Mouse (Mus musculus): ENCODE results near the gene Gatad2a. TPM values are rescaled to one million over a fixed set of nuclear protein-coding genes. Genes with fewer than 3 reads are reported as not detected.

Gene Gatad2a
- polyA plus RNA-seq (2014; fragmentation: Nextera tagmentation; extraction: Ambion mirVana) = 52.7 and 65.2 TPM in 2 replicates

DNA sequence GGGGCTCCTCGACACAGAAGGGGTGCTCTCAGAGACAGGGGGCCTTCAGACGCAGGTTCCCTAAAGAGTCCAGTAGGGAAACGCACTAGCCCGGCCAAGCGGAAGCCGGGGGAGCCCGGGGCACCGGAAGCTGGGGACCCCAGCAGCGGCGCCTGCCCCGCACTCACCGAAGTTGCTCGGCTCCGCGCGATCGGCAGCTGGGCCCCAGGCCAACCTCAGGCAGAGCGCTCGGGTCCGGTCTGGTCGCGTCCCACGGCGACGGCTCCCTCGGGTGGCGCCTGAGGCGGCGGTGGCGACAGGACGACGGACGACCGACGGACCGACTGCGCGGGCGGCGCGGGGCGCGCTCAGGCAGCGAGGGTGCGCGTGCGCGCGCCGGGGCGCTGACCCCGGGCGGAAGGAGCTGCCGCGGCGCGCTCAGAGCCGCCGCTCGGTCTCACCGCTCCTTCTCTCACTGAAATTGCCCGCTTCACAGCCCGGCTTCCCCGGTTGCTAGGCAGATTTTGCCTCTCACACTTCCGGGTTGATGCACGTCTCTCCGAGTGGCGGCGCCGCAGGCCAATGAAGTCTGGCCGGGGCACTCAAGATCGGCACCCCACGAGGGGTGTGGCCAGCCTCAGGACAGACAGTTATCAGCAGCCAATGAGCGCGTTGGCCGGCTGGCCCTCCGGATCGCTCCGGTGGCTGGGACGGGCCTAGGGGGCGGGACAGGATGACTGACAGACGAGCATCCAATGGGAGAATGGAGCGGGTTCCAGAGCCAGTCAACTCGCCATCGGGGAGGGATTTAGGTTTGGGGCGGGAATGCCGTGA lies at the start of gene Gatad2a:
Gene Gatad2a, minus strand, starts transcription at position 609 of the 813 bp plus-strand sequence.
- H3K27me3 ChIP-seq (ENCODE audit: control insufficient read depth, insufficient read depth, low read length) = no peaks in the 10 kb centered on the region
- peaks cover 11% of the 10 kb centered on the region for H3K4me1 ChIP-seq (ENCODE audit: control insufficient read depth, insufficient read depth, low read length)
- DNase-seq (ENCODE audit: low spot score, missing footprints) = peak; percentile 99
- under 1% methylated on average over 74 of the region's 87 CpGs for WGBS
- peak; percentile 100 for ATAC-seq (ENCODE audit: low FRiP score)
- H3K4me2 ChIP-seq = peak within 1 kb of the TSS; percentile 93
- H3K4me3 ChIP-seq (ENCODE audit: low read depth, low read length) = peak within 1 kb of the TSS; percentile 90
- H3K27ac ChIP-seq (ENCODE audit: low read depth, low read length) = peak within 1 kb of the TSS; percentile 86
- no peaks in the 10 kb centered on the region for H3K9me3 ChIP-seq (ENCODE audit: control insufficient read depth, low read length)
- H3K9ac ChIP-seq (ENCODE audit: low read length) = peak within 1 kb of the TSS; percentile 79
- no peaks in the 10 kb centered on the region for H3K36me3 ChIP-seq (ENCODE audit: control insufficient read depth, insufficient read depth, low read length)

GRCm38 (mm10) chr8:70043996-70044395 lies 47.8 kb upstream of the Gatad2a start:
- Histone ChIP-seq H3K4me3 (ENCODE audit: low read depth, low read length) (no peak overlapping the region), H3K4me1 (ENCODE audit: control insufficient read depth, insufficient read depth, low read length) (peaks cover 23% of the 10 kb centered on the region), H3K9ac (ENCODE audit: low read length) (no peak overlapping the region), H3K27ac (ENCODE audit: low read depth, low read length) (no peak overlapping the region), H3K9me3 (ENCODE audit: control insufficient read depth, low read length) (no peaks in the 10 kb centered on the region), H3K36me3 (ENCODE audit: control insufficient read depth, insufficient read depth, low read length) (no peaks in the 10 kb centered on the region), H3K4me2 (no peak overlapping the region), H3K27me3 (ENCODE audit: control insufficient read depth, insufficient read depth, low read length) (no peaks in the 10 kb centered on the region)
- 89% methylated on average over 5 of the region's 5 CpGs for WGBS
- DNase-seq (ENCODE audit: low spot score, missing footprints) (no peak), ATAC-seq (ENCODE audit: low FRiP score) (no peak)

GRCm38 (mm10) chr8:70042583-70043455 lies 46.6 kb upstream of the Gatad2a start, which contains the start of the genes Mau2 and Sugp1:
Gene Mau2 (minus strand): TSS chr8:70042734.
Gene Sugp1 (plus strand): TSS chr8:70042813.
- peak; percentile 98 for ATAC-seq (ENCODE audit: low FRiP score)
- peak within 1 kb of the TSS; percentile 86 for H3K4me3 ChIP-seq (ENCODE audit: low read depth, low read length)
- peaks cover 23% of the 10 kb centered on the region for H3K4me1 ChIP-seq (ENCODE audit: control insufficient read depth, insufficient read depth, low read length)
- DNase-seq (ENCODE audit: low spot score, missing footprints) = peak; percentile 99
- WGBS = under 1% methylated on average over 64 of the region's 65 CpGs
- no peaks in the 10 kb centered on the region for H3K9me3 ChIP-seq (ENCODE audit: control insufficient read depth, low read length)
- no peaks in the 10 kb centered on the region for H3K36me3 ChIP-seq (ENCODE audit: control insufficient read depth, insufficient read depth, low read length)
- H3K4me2 ChIP-seq = peak within 1 kb of the TSS; percentile 87
- peak within 1 kb of the TSS; percentile 5; the same call in 1 of the 2 replicates for H3K27ac ChIP-seq (ENCODE audit: low read depth, low read length)
- no peaks in the 10 kb centered on the region for H3K27me3 ChIP-seq (ENCODE audit: control insufficient read depth, insufficient read depth, low read length)
- H3K9ac ChIP-seq (ENCODE audit: low read length) = peak within 1 kb of the TSS; percentile 90

DNA sequence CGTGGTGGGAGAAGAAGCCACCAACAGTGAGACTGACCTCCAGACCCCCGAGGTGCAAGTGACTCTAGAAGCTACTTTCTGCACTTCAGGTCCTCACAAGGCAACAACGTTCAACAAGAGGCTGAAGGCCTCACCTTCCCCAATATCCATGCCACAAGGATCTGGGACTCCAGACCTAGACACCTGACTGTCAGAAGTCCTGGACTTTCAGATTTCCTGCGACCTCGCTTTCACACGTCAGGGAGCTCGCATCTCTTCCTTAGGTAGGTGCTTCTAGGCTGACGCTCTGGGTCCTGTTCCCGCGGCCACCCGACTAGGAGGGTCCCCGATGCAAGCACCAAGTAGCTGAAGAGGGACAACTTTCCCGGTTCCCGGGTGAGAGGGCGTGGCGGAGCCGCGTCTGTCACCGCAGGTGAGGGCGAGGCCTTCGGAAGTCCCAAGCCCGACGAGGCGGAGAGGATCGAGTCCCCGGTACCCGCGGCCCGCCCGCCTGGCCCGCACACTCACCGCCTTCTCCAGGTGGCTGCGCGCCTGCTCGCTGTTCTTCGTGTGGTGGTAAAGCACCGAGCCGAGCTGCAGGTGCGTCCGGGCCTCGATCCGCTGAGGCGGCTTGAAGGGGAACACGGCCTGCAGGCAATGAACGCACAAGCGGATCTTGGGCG lies 45.8 kb upstream of the Gatad2a start:
- Histone ChIP-seq H3K9me3 (ENCODE audit: control insufficient read depth, low read length) (no peaks in the 10 kb centered on the region), H3K36me3 (ENCODE audit: control insufficient read depth, insufficient read depth, low read length) (no peaks in the 10 kb centered on the region), H3K27ac (ENCODE audit: low read depth, low read length) (no peak overlapping the region), H3K4me2 (peak overlapping the region; percentile 50), H3K4me1 (ENCODE audit: control insufficient read depth, insufficient read depth, low read length) (peaks cover 23% of the 10 kb centered on the region), H3K9ac (ENCODE audit: low read length) (peak overlapping the region; percentile 90), H3K4me3 (ENCODE audit: low read depth, low read length) (peak overlapping the region; percentile 86), H3K27me3 (ENCODE audit: control insufficient read depth, insufficient read depth, low read length) (no peaks in the 10 kb centered on the region)
- DNase-seq (ENCODE audit: low spot score, missing footprints) (peak; percentile 91), ATAC-seq (ENCODE audit: low FRiP score) (no peak)
- WGBS = 1% methylated on average over 47 of the region's 47 CpGs

DNA sequence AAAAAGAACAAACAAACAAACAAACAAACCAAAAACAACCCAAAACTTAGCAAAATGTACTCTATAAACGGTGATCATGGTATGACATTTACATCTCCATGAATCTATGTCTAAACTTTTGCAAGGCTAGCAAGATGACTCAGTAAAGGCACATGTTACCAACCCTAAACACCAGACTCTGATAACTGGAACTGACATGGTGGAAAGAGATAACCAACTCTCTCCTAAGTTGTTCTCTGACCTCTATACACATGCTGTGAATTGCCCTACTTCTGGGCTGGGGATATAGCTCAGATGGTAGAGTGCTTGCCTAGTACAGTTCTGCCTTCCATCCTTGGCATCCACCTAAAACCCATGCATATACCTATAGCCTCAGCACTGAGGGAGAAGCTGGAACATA lies 41.8 kb upstream of the Gatad2a start:
- no peak for ATAC-seq (ENCODE audit: low FRiP score)
- Histone ChIP-seq H3K4me2 (no peak overlapping the region), H3K4me1 (ENCODE audit: control insufficient read depth, insufficient read depth, low read length) (peaks cover 17% of the 10 kb centered on the region), H3K9me3 (ENCODE audit: control insufficient read depth, low read length) (no peaks in the 10 kb centered on the region), H3K4me3 (ENCODE audit: low read depth, low read length) (no peak overlapping the region), H3K27me3 (ENCODE audit: control insufficient read depth, insufficient read depth, low read length) (no peaks in the 10 kb centered on the region), H3K27ac (ENCODE audit: low read depth, low read length) (no peak overlapping the region), H3K9ac (ENCODE audit: low read length) (no peak overlapping the region), H3K36me3 (ENCODE audit: control insufficient read depth, insufficient read depth, low read length) (0 out of 2 replicates have a peak, but pooled peaks cover 2% of the 10 kb centered on the region)
- no peak for DNase-seq (ENCODE audit: low spot score, missing footprints)
- WGBS = 98% methylated on average over 1 of the region's 1 CpGs

GRCm38 (mm10) chr8:70030255-70030654 lies 34.1 kb upstream of the Gatad2a start:
- Histone ChIP-seq H3K27ac (ENCODE audit: low read depth, low read length) (no peak overlapping the region), H3K9me3 (ENCODE audit: control insufficient read depth, low read length) (no peaks in the 10 kb centered on the region), H3K27me3 (ENCODE audit: control insufficient read depth, insufficient read depth, low read length) (no peaks in the 10 kb centered on the region), H3K9ac (ENCODE audit: low read length) (no peak overlapping the region), H3K36me3 (ENCODE audit: control insufficient read depth, insufficient read depth, low read length) (peaks cover 36% of the 10 kb centered on the region), H3K4me3 (ENCODE audit: low read depth, low read length) (no peak overlapping the region), H3K4me1 (ENCODE audit: control insufficient read depth, insufficient read depth, low read length) (no peaks in the 10 kb centered on the region), H3K4me2 (no peak overlapping the region)
- ATAC-seq (ENCODE audit: low FRiP score) (no peak), DNase-seq (ENCODE audit: low spot score, missing footprints) (no peak)
- WGBS = 95% methylated on average over 1 of the region's 1 CpGs

DNA sequence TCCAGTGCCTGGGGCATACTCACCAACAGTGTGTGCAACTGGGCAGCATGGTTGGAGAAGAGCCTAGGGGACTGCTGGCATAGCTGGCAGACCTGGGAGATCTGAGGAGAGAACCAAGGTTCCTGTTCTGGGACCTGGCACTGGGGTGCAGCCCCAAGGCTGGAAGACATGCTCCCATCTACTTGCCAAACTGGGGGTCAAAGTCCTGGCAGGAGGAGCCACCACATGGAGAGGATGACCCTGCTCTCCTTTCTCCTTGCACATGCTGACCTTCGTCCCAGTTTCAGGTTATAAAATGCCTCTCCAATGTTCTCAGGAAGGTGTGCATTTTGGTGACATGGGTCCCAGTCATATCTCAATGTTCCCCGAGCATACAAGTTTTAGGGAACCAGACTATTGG lies 30.0 kb upstream of the Gatad2a start:
- ATAC-seq (ENCODE audit: low FRiP score) = no peak
- Histone ChIP-seq H3K36me3 (ENCODE audit: control insufficient read depth, insufficient read depth, low read length) (peaks cover 58% of the 10 kb centered on the region), H3K9me3 (ENCODE audit: control insufficient read depth, low read length) (no peaks in the 10 kb centered on the region), H3K27me3 (ENCODE audit: control insufficient read depth, insufficient read depth, low read length) (no peaks in the 10 kb centered on the region), H3K4me1 (ENCODE audit: control insufficient read depth, insufficient read depth, low read length) (no peaks in the 10 kb centered on the region), H3K4me3 (ENCODE audit: low read depth, low read length) (no peak overlapping the region), H3K9ac (ENCODE audit: low read length) (no peak overlapping the region), H3K27ac (ENCODE audit: low read depth, low read length) (no peak overlapping the region), H3K4me2 (no peak overlapping the region)
- no peak for DNase-seq (ENCODE audit: low spot score, missing footprints)
- 88% methylated on average over 2 of the region's 2 CpGs for WGBS

DNA sequence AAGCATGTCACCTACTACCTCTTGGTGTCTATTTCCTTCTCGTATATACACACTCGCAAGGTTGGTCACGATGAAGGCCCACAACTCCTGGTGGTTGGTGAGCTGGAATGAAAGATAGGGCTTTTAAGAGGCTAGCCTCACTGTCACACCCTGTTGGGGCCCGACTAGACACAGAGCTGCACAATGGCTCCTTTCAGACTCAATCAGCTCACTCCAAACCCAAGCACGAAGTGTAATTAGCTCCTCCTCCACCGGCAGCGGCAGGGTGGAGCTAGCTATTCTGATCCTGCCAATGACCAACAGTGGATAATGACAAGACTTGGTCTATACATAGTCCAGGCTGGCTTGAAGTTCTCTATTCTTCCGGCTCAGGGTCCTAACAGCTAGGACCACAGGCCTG lies 27.4 kb upstream of the Gatad2a start:
- WGBS = 88% methylated on average over 8 of the region's 8 CpGs

More for the DNA sequence above, 27.4 kb upstream of the Gatad2a start:
- Histone ChIP-seq H3K27me3 (ENCODE audit: control insufficient read depth, insufficient read depth, low read length) (no peaks in the 10 kb centered on the region), H3K4me2 (no peak overlapping the region), H3K9ac (ENCODE audit: low read length) (no peak overlapping the region), H3K4me1 (ENCODE audit: control insufficient read depth, insufficient read depth, low read length) (no peaks in the 10 kb centered on the region), H3K9me3 (ENCODE audit: control insufficient read depth, low read length) (no peaks in the 10 kb centered on the region), H3K36me3 (ENCODE audit: control insufficient read depth, insufficient read depth, low read length) (peaks cover 67% of the 10 kb centered on the region), H3K27ac (ENCODE audit: low read depth, low read length) (no peak overlapping the region), H3K4me3 (ENCODE audit: low read depth, low read length) (no peak overlapping the region)
- ATAC-seq (ENCODE audit: low FRiP score) (no peak), DNase-seq (ENCODE audit: low spot score, missing footprints) (peak; percentile 71)

Measured in midbrain, embryonic 11.5 days (tissue).